Mouse (Mus musculus) right cerebral cortex, adult 2 months (tissue): ENCODE results near the gene H2afz.
A peak's percentile ranks its signal among the peaks of the same experiment; 100 is the strongest.
"Not testable (repeated sequence)": the region's sequence is repeated elsewhere in the genome, so short reads cannot be mapped to it uniquely, and the experiment has no call there.

Experiments
- DNase-seq, 2 experiments: peaks; one replicate each; pipeline ENCODE4 v3.0.0; 2021 to 2022; ENCODE audit warnings: low spot score in 2 of 2

The H2afz gene

DNA sequence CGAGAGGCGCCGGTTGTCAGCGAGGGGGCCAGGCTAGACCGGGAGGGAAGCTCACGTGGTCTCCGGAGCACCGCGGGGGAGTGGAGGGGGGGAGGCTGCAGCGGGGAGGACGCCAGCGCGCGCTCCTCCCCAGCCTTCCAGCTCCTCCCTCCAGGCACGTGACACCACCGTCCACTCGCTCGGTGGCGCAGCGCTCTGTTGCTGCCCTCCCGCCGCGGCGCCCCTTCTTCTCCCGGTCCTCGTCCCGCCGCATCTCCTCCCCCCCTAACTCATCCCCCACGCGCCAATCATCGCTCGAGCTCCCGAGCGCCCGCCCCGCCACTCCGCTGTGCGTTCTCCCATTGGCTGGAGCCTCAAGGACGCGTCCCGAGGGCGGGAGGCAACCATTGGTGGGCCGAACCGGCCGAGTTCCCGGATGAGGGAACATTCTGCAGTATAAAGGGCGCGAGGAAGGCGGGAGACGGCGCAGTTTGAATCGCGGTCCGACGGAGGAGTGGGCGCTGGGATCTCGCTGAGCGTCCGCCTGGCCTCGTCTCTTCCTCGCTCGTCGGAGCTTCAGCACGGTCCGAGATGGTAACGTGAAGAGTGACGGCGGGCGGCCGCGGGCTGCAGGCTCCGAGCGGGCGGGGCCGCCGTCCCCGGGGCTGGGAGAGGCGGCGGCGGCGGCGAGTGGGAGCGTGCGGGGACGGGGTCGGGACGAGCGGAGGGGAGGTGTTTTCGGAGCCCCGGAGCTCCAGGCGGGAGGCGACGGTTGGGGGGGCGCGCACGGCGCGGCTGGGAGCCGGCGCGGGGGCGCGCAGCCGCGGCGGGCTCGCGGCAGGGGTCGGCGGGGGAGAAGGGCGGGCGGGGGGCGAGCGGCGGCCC lies at the start of gene H2afz:
Gene H2afz (plus strand): TSS at position 364 of the 864 bp plus-strand sequence.
- DNase-seq: peak; percentile 97 to 99

DNA sequence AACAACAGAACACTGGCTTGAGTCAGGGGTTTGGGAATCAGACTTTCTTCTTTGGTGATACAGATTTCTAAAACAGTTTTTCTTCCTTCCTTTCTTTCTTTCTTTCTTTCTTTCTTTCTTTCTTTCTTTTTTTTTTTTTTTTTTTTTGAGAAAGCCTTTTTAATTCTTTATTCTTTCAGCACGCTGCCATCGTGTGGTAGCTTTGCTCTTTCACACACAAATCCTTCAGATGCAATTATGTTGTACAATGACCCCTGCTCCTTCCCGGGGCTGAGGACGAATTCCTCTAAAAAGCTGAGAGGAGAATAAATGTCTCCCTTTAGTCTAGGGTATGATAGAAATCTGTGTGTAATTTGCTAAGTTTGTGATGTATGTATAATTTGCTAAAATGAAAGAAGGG lies 45.6 kb upstream of the H2afz start:
- no peak for DNase-seq

DNA sequence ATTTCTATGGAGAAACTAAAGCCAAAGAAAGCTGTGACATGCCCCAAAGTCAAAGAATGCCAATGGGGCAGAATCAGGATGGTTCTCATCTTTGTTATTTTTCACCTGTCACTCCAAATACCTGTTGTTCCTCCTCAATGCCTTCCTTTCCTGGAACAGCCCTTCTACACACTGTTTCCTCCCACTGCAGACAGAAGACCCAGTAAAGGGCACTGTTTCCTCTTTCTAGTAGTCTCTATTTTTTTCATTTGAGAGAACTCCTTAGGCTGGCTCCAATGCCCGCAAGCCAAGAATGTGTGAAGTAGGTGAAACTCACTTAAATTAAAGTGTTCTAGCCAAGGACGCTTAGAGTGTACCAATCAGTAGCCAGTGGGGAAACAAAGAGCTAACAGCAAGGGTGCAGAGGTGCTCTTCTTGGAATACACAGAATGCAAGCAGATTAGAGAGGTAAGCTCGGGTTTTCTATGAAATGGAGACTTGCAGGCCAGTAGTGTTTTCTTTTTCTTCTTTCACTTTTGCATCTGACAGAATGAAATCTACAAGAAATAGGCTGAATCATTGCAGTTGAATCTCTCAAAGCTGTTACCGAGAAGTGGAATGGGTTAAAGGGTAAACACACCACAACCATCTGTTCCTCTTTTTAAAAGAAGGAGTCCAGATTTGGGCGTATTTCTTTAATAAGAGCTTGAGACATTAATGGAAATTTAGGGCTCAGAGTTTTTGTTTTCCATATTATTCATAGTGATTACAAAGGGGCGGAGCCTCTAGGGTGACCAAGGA lies 43.4 kb upstream of the H2afz start:
- no peak for DNase-seq

DNA sequence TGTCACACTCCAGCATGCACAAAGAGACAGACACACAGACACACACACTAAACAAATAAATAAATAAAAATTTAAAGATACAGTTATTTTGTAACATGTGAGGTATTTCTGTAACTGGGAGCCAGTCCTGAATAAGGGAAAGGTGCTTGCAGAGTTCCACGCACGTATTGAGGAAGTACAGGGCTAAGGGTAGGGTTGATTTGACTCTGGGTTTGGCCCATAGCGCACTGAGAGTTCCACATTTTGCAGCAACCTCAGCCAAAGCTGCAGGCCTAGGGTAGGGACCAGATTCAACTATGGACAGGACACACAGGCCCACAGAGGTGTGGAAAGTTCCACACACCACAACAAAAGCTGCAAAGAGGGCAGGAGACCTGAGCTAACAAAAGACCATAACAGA lies 41.0 kb upstream of the H2afz start:
- DNase-seq: no peak

DNA sequence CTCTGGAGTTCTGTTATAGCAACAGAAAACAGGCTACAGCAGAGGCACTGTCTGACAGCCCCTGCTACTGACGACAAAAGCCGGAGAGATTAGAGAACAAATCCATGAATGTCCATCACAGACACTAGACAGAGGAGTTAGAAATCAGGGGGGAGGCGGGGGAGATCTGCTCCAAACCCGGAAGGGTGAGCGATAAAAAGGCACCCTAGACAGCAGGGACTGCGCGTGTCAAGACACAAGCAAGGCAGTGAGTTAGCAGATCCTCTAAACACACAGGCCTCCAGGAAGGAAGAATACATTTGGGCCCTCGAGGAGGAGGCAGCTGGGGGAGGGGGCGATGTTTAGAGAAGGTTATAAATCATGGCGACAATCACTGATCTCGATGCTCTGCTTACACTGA lies 36.6 kb upstream of the H2afz start:
- DNase-seq: no peak

DNA sequence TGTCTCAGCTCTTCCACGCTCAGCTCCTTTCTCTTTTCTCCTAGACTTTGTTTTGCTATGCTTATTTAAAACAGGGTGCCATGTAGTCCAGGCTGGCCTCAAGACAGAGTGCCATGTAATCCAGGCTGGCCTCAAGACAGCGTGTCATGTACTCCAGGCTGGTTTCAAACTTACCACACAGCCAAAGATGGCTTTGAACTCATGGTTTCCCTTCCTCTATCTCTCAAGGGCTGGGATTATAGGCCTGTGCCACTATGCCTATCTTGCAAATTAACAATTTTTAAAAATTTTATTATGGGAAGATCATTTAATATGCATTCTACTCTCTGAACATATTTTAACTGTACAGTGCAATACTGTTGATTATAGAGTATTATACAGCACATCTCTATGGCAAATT lies 33.1 kb upstream of the H2afz start:
- no peak for DNase-seq

DNA sequence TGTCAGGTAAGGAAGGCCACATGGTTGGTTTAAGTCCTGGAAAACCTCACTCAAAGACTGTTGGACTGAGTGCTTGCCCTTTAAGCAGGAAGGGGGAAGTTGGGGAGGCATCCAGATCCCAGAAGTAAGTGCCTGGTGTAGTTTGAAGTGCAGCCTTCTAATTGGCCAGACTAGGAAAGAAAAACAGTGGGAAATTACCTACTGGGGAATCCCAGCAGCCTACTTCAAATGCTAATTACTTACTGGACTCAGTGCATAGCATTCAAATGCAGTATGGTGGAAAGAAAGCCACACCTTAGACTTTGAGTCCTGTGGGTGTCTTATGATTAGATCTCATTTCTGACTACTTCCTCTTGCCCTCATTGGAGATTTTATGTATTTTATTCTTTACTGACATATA lies 31.2 kb upstream of the H2afz start:
- DNase-seq: no peak

DNA sequence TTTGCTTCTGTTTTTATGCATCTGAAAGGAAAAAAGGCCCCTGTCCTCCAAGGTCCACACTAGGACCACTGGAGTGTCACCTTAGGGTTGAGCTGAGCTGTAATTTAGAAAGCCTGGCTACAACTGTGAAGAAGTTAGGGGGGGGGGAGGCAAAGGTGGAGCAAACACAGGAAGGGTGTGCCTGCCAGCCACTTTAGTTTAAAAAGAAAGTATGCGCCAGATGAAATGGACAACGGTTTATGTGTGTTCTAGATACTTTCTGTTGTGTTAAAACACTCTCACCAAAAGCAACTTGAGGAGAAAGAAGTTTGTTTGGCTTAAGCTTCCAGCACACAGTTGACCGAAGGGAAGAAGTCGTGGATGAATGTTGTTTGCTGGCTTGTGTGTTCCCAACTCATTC lies 30.6 kb upstream of the H2afz start:
- no peak for DNase-seq

DNA sequence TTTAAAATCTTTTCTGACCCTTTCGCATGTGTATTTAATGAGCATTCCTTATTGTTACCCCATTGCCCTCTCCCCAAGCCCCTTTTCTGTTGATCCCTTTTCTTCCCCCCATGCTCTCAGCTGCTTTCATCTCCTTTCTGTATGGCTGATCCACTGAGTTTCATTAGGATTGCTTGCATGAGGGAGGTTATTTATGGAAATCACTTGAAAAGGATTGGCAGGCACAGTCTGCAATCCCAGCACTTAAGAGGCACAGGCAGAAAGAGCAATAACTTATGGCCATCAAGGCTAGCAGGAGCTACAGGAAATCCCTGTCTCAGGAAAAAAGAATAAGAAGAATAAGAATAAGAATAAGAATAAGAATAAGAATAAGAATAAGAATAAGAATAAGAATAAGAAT lies 27.7 kb upstream of the H2afz start:
- DNase-seq: no peak

DNA sequence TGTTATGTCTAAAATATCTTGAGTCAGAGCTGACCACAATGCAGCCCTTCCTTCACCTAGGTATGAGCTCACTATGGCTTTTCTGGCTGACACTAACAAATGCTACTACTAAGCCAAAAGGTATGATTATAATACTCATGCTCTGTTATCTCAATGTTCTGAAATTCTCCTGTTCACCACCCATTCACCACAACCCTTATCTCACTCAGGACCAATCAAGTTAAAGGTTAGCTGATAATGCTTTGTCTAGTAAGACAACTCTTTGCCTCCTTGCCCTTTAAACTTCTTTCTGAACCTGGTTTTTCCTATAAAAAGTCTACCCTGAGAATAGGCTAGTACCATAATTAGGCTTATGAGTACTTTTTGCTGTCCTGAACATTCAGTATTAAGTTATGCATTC lies 26.1 kb upstream of the H2afz start:
- no peak for DNase-seq

DNA sequence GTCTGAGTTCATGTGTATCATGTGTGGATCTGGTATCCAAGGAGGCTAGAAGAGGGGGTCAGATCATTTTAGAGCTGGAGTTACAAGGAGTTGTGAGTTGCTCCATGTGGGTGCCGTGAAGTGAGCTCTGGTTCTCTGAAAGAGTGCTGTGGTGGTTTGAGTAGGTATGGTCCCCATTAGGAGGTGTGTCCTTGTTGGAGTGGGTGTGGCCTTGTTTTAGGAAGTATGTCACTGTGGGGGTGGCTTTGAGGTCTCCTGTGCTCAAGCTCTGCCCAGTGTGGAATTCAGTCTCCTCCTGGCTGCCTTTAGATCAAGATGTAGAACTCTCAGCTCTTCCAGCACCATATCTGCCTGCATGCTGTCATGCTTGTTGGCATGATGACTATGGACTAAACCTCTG lies 21.3 kb upstream of the H2afz start:
- no peak for DNase-seq

DNA sequence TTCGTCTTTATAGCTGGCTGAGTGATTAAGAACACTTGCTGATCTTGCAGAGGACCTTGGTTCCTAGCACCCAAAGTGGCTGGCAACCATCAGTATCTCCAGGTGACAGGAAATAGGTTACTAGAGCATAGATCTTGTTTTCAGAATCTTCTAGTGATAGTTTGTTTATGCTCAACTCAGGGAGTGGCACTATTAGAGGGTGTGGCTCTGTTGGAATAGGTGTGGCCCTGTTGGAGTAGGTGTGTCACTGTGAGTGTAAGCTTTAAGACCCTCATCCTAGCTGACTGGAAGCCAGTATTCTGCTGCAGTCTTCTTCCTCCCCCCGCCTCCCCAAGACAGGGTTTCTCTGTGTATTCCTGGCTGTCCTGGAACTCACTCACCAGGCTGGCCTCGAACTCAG lies 20.0 kb upstream of the H2afz start:
- no peak for DNase-seq

DNA sequence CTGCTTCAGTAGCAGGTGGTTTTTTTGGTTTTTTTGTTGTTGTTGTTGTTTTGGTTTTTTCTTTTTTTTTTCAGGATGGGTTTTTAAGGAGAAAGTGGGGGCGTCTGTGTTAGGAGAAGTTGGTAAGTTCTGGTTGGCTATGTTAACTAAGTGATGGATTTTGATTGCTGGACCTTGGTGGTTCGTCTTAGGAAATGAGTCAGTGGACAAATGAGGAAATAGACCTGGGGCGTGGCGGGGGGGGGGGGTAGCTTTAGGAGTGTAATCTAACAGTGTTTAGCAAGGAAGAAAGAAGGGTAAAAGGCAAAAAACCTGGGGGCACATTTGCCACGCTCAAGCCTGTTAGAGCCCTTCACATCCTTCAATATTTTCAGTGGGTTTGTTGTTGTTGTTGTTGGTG lies 17.7 kb upstream of the H2afz start:
- DNase-seq: no peak

DNA sequence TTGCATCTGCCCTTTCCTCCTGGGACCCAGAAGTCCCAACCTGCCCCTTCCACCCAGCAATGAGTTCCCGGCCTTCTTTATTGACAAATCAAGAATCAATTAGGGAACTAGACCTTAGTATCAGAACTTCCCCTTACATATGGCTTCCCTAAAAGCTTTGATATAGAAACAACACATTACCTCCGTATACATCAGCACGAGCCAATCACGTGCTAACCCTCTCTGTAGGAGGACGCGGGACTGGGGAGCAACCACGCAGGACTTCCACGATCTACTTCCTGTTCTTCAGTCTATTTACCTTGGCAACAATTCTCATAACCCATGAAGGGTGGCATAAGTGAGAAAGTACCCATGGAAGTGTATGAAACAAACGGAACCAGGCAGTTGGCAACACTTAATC lies 15.9 kb upstream of the H2afz start:
- no peak for DNase-seq

DNA sequence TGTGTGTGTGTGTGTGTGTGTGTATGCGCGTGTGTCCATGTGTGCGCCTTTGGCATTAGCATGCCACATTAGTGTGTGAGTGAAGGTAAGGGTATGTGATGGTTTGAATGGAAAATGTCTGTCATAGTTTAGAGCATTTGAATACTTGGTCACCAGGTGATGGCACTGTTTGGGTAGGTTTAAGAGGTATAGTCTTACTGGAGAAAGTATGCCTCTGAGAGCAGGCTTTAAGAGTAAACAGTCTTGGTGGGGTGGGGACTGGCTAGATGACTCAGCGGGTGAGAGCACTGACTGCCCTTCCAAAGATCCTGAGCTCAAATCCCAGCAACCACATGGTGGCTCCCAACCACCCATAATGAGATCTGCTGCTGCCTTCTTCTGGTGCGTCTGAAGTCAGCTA lies 14.6 kb upstream of the H2afz start:
- no peak for DNase-seq

DNA sequence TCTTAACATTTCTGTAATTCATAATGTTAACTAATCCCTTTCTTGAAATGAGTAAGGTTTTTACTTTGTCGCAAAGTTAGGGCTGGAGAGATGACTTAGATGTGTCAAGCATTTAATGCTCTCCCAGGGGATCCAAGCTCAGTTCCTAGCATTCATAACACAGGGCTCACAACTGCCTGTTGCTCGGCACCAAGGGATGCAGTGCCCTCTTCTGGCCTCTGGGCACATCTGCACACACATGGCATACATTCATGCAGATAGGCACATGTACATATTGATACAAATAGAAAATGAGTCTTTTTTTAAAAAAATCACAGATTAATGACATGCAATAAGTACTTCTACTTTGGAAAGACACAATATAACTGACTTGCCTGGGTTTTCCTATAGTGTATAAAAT lies 13.1 kb upstream of the H2afz start:
- DNase-seq: no peak

DNA sequence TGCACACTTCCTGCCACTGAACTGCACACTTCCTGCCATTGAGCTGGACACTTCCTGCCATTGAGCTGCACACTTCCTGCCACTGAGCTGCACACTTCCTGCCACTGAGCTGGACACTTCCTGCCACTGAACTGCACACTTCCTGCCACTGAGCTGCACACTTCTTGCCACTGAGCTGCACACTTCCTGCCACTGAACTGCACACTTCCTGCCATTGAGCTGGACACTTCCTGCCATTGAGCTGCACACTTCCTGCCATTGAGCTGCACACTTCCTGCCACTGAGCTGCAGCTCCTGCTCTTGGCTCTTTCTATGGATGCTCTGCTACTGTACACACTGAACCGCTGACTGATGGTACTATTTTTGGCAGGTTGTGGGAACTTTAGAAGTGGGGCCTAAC lies 11.3 kb upstream of the H2afz start:
- not testable (repeated sequence) for DNase-seq

DNA sequence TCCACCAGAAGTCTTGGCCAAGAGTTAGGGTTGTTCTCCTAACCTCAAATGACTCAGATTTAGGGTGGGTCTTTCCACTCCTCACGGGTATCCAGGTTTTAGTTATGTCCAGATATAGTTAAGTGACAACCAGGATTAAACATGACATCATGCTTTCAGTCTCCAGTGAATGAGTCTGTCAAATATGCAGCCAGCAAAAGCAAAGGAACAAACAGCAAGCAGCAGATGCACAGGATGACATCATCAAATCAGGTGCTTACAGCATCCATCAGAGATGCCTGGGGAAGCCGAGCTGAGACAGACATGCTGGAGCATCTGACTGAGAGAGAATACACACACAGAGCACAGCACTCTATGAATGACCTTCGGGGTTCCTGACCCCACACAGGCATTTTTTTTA lies 9.0 kb upstream of the H2afz start:
- DNase-seq: no peak

DNA sequence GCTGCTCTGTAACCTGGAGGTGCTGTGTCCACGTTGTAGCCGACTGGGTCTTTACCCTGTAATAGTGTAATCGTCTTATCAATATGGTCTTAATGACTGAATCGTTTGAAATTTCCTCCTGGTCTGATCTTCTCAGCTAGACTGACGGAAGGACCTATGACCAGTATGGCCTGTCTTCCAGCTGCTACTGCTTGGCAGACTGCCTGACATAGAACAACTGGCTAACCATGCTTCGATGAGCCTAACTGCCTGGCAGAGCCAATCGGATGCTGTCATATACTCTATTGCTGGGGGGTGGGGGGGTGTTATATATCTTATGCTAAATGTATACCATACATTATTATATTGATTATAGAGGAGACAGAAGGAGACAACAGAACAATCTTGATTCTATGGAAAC lies 8.2 kb upstream of the H2afz start:
- DNase-seq: no peak

DNA sequence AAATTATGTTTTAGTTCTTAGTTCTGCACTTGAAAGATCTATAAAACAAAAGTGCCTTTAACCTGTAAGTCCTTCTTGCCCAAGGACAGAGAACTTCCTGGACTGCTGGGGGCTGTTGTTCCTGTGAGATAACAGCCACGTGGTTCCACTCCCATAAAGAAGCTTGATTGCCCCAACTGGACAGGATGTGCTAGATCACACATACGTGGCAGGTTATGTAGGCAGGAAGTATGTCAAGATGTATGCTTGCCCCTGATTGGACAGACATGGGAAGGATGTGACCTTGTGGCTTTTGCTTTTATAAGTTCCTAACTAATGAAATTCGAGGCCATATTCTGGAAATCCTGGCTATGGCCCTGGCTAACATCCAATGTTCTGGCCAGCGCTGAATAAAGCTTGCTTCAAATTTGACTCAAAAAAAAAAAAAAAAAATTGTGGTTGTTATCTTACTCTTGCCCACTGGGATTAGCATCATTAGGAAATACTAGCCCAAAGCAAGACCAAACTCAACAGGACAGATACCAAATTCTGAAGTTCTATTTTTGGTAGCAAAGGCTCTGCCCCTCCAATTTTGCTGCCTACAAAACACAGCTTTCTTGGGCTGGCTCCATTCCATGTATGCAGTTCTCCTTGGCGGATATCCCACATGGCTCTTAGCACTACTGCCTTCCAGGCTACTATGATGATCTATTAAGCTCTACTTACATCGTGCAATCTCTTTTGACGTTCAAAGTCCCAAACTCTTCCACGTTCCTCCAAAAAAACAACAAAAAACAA lies 3.7 kb upstream of the H2afz start:
- no peak for DNase-seq

DNA sequence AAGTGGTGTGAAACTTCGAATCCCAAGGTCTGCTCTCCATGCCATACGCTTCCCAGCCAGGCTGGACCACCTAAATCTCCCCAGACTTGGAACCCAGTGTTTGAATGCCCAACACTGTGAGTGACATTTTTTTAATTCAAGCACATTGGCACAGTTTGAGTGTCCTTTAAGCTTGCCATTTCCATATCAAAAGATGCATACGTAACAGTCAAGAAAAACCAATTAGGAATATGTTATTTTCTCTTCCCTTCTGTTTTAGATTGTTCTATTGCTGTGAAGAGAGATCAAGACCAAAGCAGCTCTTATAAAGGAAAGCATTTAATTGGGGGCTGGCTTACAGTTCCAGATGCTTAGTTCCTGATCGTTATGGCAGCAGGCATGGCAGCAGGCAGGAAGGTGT lies 2.9 kb upstream of the H2afz start:
- DNase-seq: no peak

DNA sequence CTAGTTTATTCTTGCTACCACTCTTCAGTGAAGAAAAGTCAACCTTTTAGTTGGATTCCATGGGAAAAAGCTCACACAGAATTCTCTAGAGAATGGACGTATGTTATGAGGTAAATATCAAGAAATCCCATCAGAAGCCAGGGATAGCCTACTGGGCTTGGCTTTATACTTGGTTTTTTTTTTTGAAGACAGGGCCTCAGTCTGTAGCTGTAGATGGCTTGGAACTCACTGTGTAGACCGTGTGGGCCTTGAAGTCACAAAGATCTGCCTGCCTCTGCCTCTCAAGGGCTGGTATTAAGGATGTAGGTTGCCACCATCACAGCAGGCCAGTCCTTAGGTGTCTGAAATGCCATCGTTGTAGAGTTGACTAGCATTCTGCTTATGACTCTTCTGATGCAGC lies 1.7 kb upstream of the H2afz start:
- no peak for DNase-seq
